Mouse (Mus musculus): ENCODE data around the gene Leng1. TPM values are rescaled to one million over a fixed set of nuclear protein-coding genes. Genes with fewer than 3 reads are reported as not detected.
A peak's percentile ranks its signal among the peaks of the same experiment; 100 is the strongest.

Gene Leng1
- total RNA-seq, 2 experiments from 2014 or later: 5.0 to 5.7 TPM

- DNase-seq (ENCODE audit: low spot score in 2 of 2): peak; percentile 99
- intact Hi-C loops (cut with DNase I): loop anchor here (5.0 to 10.0 kb wide), 2 partner anchors 454 to 812 kb away; partner anchors contain the start of gene Ppp1r12c
These were observed 27.6 kb upstream of the Leng1 start, which contains the start of gene Mboat7 for GRCm38 (mm10) chr7:3692987-3693808. Gene Mboat7 (minus strand): TSS chr7:3693523.

DNA sequence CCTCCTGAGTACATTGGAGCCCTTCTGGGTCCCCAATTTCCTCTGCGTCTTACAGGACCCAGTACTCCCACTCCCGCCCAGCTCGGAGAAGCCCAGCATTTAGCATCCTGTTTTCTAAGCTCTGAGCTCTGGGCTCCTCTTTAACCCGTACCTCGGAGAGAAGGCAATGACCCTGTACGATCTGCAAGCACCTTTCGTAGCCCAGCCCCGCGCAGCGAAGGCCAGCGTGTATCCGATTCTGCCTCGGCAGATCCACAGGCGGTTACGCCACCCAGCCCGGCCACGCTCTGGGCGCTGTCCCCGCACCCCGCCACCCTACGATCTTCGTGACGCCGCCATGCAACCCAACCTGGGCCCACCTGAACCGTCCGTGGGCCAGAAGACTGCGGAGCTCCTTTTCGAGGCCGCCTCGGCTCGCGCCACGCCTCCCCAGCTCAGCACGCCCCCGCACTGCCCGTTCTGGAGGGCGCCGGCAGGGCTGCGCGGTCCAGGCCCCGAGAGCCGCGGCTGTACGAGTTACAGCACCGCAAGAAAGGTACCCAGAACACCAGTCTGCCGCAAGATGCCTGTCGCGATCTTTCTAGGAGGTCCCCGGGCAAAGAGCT lies 26.8 kb upstream of the Leng1 start, which contains the start of gene Tsen34:
Tsen34 (plus strand) TSS at position 482 of the 605 bp plus-strand sequence.
- intact Hi-C loops (cut with DNase I): loop anchor here (5.0 to 10.0 kb wide), 2 partner anchors 455 to 812 kb away; partner anchors contain the start of gene Ppp1r12c
- no peak for DNase-seq (ENCODE audit: low spot score in 2 of 2)

- DNase-seq (ENCODE audit: low spot score in 2 of 2): no peak
- intact Hi-C loops (cut with DNase I): loop anchor here (5.0 to 10.0 kb wide), 2 partner anchors 455 to 813 kb away; partner anchors contain the start of gene Ppp1r12c
These were observed 26.3 kb upstream of the Leng1 start for GRCm38 (mm10) chr7:3691919-3692318.

GRCm38 (mm10) chr7:3685400-3686187 lies 20.0 kb upstream of the Leng1 start:
- DNase-seq (ENCODE audit: low spot score in 2 of 2): no peak
- intact Hi-C loops (cut with DNase I): no loop called here

DNA sequence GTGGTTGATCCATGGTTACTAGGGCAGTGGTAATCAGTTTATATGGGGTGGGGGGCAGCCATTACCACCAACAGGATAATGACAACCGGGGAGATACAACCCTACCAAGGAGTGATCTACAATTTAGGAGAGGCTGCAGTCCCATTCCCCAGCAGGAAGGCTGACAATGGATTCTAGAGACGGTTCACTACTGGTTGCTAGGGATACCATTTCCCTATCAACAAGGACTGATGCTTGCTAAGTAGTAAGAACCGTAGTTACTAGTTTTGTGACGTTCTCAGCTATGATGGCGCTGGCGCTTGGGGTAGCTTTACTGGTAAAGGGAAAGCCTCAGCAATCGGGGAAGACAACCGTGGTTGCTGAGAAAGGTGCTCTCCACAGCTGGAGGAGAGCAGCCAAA lies 19.1 kb upstream of the Leng1 start:
- no peak for DNase-seq (ENCODE audit: low spot score in 2 of 2)

DNA sequence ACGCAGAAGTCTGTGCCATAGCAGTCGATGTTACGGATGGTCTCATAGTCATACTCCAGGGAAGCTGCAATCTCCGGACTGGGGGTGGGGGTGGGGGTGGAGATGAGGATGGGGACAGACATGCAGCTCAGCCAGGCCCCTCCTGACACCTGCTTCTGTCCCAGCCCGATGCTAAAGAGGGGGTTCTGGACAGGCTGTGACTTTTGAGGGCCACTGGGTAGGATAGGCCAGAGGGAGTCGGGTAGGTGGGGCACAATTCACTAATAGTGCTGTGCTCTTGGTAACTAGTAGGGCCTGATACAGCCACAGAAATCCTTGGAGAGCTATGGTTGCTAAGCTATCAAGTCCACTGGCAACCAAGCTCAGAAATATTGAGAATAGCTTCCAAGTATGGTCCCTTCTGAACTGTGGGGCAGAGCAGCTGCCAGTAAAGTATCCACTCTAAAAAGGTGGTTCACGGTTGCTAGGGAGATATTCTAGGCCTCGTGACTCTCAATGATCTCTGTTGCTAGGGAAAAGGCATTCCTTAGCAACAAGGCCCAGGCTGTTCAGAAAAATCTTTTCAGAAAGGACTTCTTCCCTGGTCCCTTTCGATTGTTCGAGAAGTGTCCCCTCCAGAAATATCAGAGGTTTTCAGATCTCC lies 18.4 kb upstream of the Leng1 start:
- DNase-seq (ENCODE audit: low spot score in 2 of 2): peak; percentile 22 to 47
- intact Hi-C loops (cut with DNase I): no loop called here

More for the DNA sequence above, 19.1 kb upstream of the Leng1 start:
- intact Hi-C loops (cut with DNase I): no loop called here

GRCm38 (mm10) chr7:3677342-3677741 lies 11.7 kb upstream of the Leng1 start, which contains the start of gene Tmc4:
Gene Tmc4 (minus strand): TSS chr7:3677553.
- no peak for DNase-seq (ENCODE audit: low spot score in 2 of 2)

DNA sequence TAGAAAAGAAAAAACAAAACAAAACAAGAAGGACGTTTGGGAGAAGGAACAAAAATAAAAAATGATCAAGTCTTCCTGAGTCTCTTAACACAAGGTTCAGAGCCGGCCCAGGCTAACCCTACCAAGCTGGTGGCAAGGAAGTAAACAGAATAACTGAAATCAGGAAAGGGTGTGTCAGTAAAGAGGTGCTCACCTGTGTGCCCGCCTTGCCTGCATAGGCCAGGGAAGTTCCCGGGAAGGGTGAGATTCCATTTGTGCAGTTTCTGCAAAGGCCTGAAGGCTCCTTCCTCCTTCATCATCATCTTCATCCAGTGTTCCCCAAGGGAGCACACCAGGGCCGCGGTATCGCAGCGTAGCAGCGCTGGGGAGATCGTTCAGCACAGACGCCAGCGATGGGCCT lies 10.7 kb upstream of the Leng1 start:
- intact Hi-C loops (cut with DNase I): loop anchor here (10.0 kb wide), 1 partner anchor 748 kb away; no protein-coding TSS in a partner anchor
- DNase-seq (ENCODE audit: low spot score in 2 of 2): no peak

More at GRCm38 (mm10) chr7:3677342-3677741, 11.7 kb upstream of the Leng1 start, which contains the start of gene Tmc4:
- intact Hi-C loops (cut with DNase I): loop anchor here (10.0 kb wide), 1 partner anchor 747 kb away; no protein-coding TSS in a partner anchor

DNA sequence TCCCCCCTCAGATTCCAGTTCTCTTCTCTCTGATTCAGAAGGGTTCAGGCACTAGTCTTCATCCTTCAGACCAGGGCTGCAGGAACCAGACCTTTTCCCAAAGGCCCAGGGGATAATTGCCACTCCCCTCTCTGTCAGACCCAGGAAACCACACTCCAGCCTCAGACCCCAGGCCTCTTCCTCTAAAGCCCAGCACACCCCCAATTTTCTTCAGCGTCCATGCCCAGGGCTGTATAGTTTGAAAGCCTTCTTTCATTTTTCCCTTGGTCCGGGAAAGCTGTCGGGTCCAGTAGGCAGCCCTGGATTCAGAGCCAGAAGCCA lies 9.5 kb upstream of the Leng1 start:
- intact Hi-C loops (cut with DNase I): loop anchor here (10.0 kb wide), 1 partner anchor 750 kb away; no protein-coding TSS in a partner anchor
- no peak for DNase-seq (ENCODE audit: low spot score in 2 of 2)

GRCm38 (mm10) chr7:3674507-3675227 lies 9.0 kb upstream of the Leng1 start:
- intact Hi-C loops (cut with DNase I): loop anchor here (10.0 kb wide), 1 partner anchor 750 kb away; no protein-coding TSS in a partner anchor

GRCm38 (mm10) chr7:3666921-3667391 lies 1.3 kb upstream of the Leng1 start:
- DNase-seq (ENCODE audit: low spot score in 2 of 2): no peak
- intact Hi-C loops (cut with DNase I): no loop called here

More at GRCm38 (mm10) chr7:3674507-3675227, 9.0 kb upstream of the Leng1 start:
- peak; percentile 80 to 81 for DNase-seq (ENCODE audit: low spot score in 2 of 2)

DNA sequence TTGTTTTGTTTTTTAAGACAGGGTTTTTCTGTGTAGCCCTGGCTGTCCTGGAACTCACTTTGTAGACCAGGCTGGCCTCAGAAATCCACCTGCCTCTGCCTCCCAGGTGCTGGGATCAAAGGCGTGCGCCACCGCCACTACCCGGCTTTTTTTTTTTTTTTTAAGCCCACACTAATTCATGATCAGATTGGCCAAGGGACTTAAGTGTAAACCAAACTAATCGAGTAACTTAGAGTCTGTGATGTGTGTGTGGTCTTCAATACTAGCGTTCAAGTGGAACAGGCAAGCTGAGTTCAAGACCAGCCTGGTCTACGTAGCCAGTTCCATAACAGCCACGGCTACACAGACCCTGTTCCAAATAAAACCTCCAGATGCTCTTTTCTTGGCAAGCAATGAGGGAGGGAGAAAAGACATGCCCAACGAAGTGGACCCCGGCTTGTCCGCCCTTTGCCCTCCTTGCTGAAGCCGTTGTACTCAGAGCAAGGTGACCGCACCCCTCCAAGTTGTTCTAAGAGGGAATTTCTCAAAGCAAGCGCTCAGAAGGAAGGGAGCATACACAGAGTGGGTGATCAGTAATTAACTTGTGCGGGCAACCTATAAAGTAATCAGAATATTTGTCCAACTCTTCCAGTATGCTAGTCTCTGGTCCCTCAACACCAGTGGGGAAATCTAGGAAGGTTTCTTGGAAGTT lies 971 bp downstream of the Leng1 start:
- intact Hi-C loops (cut with DNase I): loop anchor here (1.0 kb wide), 1 partner anchor 19 kb away; the partner anchor contains the start of gene Cnot3
- no peak for DNase-seq (ENCODE audit: low spot score in 2 of 2)

DNA sequence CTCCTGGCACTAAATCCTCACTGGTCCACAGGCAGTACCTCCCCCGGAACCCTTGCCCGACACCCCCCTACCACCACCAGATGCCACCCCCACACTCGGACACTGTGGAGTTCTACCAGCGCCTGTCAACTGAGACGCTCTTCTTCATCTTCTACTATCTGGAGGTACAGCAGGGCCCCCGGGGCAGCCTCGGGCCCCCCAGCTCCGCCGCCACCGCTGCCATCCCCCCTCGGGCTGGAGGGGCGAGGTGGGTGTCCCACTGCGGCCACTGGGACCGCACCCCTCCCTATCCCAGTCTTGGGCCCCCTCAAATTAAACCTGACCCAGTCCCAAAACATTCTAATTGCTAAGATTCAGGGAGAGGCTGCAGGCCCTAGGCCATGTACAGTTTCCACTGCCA lies 7.1 kb downstream of the Leng1 start:
- no peak for DNase-seq (ENCODE audit: low spot score in 2 of 2)
- intact Hi-C loops (cut with DNase I): no loop called here

- intact Hi-C loops (cut with DNase I): no loop called here
- DNase-seq (ENCODE audit: low spot score in 2 of 2): peak in 1 of 2 experiments; percentile 52
These were observed 8.7 kb downstream of the Leng1 start for GRCm38 (mm10) chr7:3656966-3657365.

- intact Hi-C loops (cut with DNase I): no loop called here
- no peak for DNase-seq (ENCODE audit: low spot score in 2 of 2)
These were observed 19.0 kb downstream of the Leng1 start for GRCm38 (mm10) chr7:3646641-3647040.

- no peak for DNase-seq (ENCODE audit: low spot score in 2 of 2)
- intact Hi-C loops (cut with DNase I): no loop called here
These were observed 19.5 kb downstream of the Leng1 start for GRCm38 (mm10) chr7:3646188-3646587.

- peak; percentile 17 to 39 for DNase-seq (ENCODE audit: low spot score in 2 of 2)
- intact Hi-C loops (cut with DNase I): loop anchor here (1.0 kb wide), 1 partner anchor 20 kb away; the partner anchor contains the start of gene Leng1
These were observed 20.1 kb downstream of the Leng1 start for GRCm38 (mm10) chr7:3645488-3646025.
